Mouse (Mus musculus): ENCODE results near the gene Tas2r124.

DNA sequence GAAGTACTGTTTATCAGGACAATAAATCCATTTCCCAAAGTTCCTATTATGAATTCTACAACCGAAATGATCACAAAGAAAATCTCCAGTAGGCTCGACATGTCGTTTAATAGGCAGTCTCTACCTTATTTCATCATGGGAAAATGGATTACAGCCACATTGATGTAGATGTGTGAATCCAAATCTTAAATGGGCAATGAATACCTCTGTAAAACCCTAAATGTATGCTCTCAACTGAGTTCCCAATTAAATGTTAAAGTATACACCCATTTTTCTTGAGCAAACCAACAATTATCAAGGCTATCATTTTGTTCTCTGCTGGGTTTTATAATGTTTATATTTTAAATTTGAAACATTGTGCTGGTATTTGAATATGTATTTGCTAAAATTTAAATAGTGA, 42.7 kb upstream of the Tas2r124 start, which contains the start of gene Tas2r122:
- TF ChIP-seq CTCF (IDR thresholded peaks at IDR 0.05; ENCODE audit: low read depth): no peak
- TF ChIP-seq EP300 (IDR thresholded peaks at IDR 0.05; ENCODE audit: low read depth): no peak

Measured in heart, postnatal 0 days (tissue).